Mouse (Mus musculus): ENCODE data around the gene Phf3. TPM values are rescaled to one million over a fixed set of nuclear protein-coding genes. Genes with fewer than 3 reads are reported as not detected.
"Not testable (repeated sequence)": the region's sequence is repeated elsewhere in the genome, so short reads cannot be mapped to it uniquely, and the experiment has no call there.

Gene Phf3
- 10 to 100 TPM; 76.6 to 78.5 TPM for total RNA-seq (2021)
- long read RNA-seq, experiment 1, partial matches to known transcripts: 16 of 34 reads
- long read RNA-seq, experiment 1, other reads (novel, unspliced or antisense): 17 of 34 reads
- long read RNA-seq, experiment 2, partial matches to known transcripts: 1 of 7 reads
- long read RNA-seq, experiment 2, other reads (novel, unspliced or antisense): 6 of 7 reads

GRCm38 (mm10) chr1:30873541-30874260 lies at the start of gene Phf3:
Gene Phf3, minus strand, starts transcription at chr1:30873921.
- peak; percentile 93 for DNase-seq

DNA sequence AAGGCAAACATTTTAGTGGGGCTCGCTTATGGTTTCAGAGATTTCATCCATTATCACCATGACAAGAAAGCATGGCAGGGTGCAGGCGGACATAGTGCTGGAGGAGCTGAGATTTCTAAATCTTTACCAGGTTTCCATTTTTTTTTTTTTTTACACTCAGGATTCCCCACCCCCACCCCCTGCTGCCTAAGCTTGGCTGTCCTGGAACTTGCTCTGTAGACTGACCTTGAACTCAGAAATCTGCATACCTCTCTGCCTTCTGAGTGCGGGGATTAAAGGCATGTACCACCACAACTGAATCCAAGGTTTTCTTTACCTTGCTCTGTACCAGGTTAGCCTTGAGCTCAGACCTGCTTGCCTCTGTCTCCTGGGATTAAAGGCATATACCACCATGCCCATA lies 48.5 kb upstream of the Phf3 start:
- DNase-seq: no peak

DNA sequence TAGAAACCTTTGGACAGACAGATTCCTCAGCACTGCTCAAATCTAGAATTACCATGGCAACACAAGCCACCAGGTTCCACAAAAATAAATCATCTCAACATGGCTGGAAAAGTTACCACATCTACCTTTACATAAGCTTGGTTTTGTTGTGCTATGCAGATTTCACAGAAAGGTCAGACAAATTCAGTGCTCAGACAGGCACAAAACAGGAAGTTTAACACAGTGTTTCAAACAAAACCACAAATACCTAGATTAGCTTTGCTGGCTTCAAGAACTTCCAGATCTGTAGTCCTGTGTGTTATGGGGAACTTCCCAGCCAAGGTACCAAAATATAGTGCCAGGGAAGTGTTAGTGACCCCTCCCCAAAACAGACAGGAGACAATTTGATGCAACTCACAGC lies 47.5 kb upstream of the Phf3 start:
- no peak for DNase-seq

- DNase-seq: no peak
Measured at GRCm38 (mm10) chr1:30920620-30921177, 47.0 kb upstream of the Phf3 start.

- no peak for DNase-seq
Measured at GRCm38 (mm10) chr1:30910172-30910571, 36.5 kb upstream of the Phf3 start.

GRCm38 (mm10) chr1:30908797-30909196 lies 35.1 kb upstream of the Phf3 start:
- no peak for DNase-seq

- no peak for DNase-seq
Measured at GRCm38 (mm10) chr1:30903480-30904218, 29.9 kb upstream of the Phf3 start.

DNA sequence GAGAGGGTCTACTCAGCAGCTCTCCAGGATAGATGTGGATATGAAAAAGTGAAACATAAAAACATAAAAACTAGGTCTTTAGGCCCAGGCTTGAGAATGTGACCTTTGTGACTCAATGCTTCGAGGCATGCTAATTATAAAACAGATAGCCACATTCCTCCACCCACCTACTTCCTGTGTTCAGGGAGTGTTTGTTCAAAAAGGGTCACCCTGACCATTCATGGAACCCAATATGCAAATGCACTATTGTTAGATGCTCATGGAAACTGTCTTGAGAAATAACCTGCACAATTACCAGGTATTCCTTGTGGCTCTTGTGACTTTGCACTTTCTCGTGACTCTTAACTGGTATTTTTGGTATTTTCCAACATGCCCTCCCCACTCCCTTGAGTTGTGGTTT lies 25.0 kb upstream of the Phf3 start:
- DNase-seq: no peak

- not testable (repeated sequence) for DNase-seq
Measured at GRCm38 (mm10) chr1:30895366-30895765, 21.6 kb upstream of the Phf3 start.

GRCm38 (mm10) chr1:30883806-30884205 lies 10.1 kb upstream of the Phf3 start:
- DNase-seq: not testable (repeated sequence)

DNA sequence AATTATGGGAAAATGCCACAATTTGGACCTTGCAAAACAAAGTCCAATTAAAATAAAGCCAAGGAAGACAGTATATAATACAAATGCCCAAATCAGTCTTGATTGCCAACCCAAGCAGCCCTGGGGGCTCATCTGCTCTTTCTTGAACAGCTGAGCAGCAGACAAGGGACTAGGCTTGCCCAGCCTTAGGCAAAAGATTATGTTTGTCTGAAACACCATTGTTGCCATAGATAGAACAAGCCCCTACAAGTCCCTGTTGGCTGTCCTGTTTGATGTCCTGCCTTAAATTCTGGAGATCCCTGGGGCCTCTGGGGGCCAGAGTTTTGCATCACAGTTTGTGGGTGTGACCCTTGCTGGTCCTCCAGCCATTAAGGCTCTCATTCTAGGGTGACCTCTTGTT lies 2.0 kb upstream of the Phf3 start:
- no peak for DNase-seq

GRCm38 (mm10) chr1:30874261-30875131 lies 775 bp upstream of the Phf3 start:
- no peak for DNase-seq

GRCm38 (mm10) chr1:30872836-30873540 lies 733 bp downstream of the Phf3 start:
- DNase-seq: no peak

GRCm38 (mm10) chr1:30867786-30868185 lies 5.9 kb downstream of the Phf3 start:
- no peak for DNase-seq

- no peak for DNase-seq
Measured at GRCm38 (mm10) chr1:30852518-30852917, 21.2 kb downstream of the Phf3 start.

- DNase-seq: no peak
Measured at GRCm38 (mm10) chr1:30851920-30852319, 21.8 kb downstream of the Phf3 start.

GRCm38 (mm10) chr1:30850906-30851305 lies 22.8 kb downstream of the Phf3 start:
- DNase-seq: no peak

DNA sequence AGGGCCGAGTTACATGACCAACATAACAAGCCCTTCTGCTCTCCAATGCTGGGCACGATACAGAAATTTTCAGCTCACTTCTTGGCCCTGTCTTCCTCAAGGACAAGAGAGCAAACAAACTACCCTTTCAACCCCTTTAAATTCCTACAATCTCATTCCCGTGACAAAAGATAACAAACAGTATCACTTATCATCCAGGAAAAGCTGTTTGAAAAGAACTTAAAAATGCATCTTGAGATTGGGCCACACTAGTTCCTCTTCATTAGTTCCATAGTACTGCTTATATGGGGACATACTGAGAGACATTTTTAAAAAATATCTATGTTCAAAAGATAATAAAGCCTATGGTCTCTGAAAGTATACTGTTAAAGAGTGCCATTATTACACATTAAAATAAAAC lies 23.8 kb downstream of the Phf3 start:
- DNase-seq: no peak

DNA sequence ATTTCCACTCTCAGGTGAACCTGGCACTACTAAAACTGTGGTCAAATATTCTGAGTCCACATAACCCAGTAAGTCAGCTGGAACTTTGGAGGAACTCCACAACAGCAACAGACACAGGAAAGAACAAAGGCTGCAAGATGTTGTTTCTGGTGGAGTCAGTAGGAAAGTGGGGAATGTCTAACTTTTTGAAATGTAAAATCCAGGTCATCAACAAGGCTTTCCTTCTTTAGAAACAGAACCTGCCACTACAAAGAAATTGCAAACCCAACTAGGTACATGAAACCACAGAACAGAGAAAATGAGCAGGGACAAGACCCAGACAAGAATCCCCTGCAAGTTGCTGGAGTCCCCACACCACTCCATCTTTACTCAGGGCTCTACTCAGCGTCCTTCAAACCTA lies 26.0 kb downstream of the Phf3 start:
- no peak for DNase-seq

- no peak for DNase-seq
Measured at GRCm38 (mm10) chr1:30839662-30840061, 34.1 kb downstream of the Phf3 start.

- no peak for DNase-seq
Measured at GRCm38 (mm10) chr1:30835512-30835911, 38.2 kb downstream of the Phf3 start.
